Mouse (Mus musculus) heart, adult 9 months (tissue): ENCODE results near the gene Pycr2.
"Not testable (repeated sequence)": the region's sequence is repeated elsewhere in the genome, so short reads cannot be mapped to it uniquely, and the experiment has no call there.

Source experiments
- DNase-seq, 2 experiments: peaks; one replicate each; pipeline ENCODE4 v3.0.0; 2022; ENCODE audit warnings: low spot score in 2 of 2

The Pycr2 gene

DNA sequence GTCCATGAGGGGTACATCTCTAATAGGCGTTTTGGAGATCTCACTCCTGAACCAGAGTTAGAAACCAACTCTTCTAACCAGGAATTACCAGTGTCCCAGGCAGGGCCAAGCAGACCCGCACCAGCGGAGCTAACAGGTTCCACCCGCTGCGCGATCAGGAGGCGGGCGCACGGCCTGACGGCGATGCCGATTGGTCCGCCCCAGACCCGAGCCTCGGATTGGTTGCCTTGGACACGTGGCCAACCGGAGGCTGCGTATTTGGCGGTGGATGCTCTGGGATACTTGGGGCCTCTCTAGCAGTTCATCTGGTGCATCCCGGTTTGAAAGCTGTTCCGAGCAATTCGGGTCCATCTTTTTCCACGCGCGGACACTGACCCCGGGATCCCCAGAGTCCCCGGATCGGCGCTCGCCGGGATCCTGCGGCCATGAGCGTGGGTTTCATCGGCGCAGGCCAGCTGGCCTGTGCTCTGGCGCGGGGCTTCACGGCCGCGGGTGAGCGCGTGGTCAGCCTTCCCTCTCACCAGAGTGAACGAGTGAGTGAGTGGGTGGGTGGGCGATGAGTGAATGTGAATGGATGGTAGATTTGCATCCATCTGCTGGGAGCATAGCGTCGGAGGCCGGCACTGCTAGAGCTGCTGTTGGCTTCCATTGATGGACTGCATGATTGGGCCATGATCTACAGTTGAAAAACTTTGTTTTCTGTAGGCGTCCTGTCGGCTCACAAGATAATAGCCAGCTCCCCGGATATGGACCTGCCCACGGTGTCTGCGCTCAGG, at the start of gene Pycr2:
TSS of gene Pycr2 (plus strand) at position 255 of the 776 bp plus-strand sequence.
- peak; percentile 93 for DNase-seq

DNA sequence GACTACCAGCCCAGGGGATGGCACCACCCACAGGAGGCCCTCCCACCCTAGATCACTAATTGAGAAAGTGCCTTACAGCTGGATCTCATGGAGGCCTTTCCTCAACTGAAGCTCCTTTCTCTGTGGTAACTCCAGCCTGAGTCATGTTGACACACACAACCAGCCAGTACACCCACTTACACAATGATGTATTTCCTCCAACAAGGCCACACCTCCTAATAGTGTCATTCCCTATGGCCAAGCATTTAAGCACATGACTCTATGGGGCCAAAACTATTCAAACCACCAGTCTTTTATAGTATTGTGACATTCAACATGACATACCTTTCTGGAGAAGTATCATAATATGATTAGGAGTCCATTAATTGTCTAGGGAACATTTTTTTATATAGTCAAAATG, 45.3 kb upstream of the Pycr2 start:
- DNase-seq: no peak

DNA sequence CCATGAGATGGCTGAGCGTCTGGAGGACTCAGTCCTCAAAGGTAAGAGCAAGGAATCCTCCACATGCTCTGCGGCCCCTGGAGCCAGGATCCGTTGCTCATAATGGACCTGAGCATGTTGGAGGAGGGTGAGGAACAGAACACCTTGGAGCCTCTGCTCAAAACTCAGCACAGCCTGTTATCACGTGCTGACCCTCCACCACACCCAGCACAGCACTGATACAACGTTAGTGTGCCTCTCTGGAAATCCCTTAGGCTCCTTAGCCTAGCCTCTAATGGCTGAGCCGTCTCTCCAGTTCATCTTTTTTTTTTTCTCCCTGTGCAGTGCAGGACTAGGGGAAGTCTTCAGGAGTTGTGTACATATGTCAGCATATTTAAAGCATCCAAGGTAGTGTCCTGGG, 44.1 kb upstream of the Pycr2 start:
- DNase-seq: no peak

DNA sequence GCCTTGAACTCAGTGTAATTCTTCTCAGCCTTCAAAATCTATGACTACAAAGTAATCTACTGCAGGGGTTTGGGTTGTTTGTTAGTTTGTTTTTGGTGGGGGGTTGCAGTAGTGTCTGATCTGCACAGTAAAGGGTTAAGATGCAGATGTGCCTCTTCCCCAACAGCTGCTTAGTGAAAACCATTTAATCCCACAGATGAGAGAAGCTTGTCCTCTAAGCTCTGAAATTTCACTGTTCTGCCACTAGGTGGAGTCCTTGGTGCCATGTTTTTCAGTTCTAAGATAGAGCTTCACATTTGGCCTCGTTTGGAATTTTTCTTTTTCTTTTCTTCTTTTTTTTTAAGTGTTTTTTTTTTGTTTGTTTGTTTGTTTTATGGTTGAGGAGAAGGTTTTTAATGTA, 40.5 kb upstream of the Pycr2 start:
- peak in 1 of 2 experiments; percentile 11 for DNase-seq

DNA sequence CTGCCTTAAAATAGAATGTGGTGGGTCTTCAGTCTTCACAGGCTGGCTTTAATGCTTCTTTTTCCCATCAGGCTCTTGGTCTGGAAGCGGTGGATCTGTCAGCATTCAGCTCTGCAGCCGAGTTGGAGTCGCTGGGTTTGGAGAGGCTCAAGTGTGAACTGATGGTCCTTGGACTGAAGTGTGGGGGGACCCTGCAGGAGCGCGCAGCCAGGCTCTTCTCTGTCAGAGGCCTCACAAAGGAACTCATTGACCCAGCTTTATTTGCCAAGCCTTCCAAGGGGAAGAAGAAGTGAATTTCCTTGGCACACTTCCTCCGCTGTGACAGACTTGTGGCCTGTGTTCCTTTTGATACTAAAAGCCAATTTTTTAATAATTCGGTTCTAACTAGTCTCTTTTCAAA, 38.1 kb upstream of the Pycr2 start:
- DNase-seq: no peak

DNA sequence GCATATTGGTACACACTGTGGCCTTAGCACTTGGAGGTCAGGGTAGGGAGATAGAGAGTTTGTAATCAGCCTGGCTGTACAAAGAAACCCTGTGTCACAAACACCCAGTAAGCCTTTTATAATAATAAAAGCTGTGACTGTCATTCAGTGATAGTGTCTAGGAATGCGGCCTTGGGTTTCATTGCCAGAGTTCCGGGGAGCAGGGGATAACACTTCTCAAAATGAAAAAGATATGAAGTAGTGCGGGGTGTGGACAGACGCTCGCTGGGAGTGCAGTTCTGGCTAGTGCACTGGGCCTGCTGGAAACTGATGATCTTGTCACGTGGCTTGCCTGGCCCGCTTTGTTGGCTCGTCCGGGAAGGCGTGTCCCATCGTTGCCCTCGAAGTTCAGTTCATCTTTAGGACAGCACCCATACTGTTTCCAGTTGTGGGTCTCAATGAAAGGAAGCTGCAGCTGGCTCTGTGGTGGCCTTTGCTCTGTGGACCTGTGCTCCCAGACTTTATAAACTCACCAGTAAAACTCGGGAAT, 33.9 kb upstream of the Pycr2 start:
- peak in 1 of 2 experiments; percentile 42 for DNase-seq

DNA sequence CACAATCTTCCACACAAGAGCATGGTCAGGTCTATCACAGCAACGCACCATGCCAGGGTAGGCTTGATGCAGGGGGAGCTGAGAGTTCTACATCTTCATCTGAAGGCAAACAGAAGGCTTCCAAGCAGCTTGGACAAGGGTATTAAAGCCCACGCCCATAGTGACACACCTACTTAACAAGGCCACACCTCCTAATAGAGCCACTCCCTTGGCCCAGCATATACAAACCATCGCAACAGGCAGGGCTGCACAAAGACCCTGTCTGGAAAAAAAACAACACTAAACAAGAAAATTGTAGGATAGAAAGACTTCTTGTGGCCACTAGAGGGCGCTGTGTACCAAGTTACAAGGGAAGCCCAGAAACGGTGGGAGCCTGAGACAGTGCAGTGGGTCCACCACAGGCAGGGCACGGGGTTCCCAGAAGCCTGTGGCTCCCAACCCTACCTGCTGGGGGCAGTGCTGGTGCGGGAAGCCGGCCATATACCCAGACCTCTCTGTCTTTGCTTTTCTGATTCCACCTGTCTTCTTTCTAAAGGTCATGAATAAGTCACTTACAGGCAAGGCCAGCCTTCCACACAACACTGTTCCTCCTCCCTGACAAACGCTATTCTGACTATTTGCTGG, 30.1 kb upstream of the Pycr2 start:
- peak in 1 of 2 experiments; percentile 27 for DNase-seq

DNA sequence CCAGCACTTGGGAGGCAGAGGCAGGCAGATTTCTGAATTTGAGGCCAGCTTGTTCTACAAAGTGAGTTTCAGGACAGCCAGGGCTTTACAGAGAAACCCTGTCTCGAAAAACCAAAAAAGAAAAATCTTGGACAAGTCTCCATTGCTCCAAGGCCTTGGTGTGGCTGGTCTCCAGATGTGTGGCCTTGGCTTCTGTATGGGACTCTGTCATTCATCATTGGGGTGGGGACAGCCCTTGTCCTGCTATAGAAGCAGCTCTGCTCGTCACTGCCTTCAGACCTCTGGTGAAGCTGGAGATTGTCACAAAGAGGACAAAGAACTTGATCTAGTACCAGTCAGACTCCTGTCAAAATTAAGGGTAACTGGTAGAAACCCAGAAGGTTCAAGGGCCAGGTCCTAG, 29.5 kb upstream of the Pycr2 start:
- no peak for DNase-seq

DNA sequence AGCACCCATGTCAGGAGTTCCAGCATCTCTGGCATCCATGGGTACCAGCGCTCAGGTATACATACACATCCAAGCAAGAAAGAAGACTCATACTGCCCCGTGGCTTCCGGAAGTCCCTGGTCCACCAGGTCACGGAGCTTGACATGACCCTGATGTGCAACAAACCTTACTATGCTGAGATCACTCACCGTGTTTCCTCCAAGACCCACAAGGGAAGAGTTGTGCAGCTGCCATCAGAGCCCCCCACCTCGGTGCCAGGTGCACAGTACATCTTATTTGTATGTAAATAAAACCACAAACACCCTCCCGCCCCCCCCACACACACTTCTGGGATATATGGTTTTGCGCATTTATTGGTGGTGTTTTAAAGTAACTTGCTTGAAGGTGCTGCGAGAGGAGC, 29.0 kb upstream of the Pycr2 start:
- DNase-seq: no peak

DNA sequence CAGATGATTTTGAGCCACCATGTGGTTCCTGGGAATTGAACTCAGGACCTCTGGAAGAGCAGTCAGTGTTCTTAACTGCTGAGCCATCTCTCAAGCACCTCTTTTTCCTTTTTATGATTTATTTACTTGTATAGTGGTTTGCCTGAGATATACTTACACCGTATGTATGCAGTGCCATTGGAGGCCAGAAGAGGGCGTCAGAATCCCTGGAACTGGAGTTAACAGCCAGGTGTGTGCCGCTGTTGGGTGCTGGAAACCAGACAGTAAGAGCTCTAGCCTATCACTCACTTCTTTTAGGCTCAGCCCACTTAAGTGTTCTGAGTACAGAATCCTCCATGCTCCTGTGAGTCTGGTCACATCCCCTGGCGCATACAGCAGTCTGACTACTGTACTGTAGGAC, 26.6 kb upstream of the Pycr2 start:
- no peak for DNase-seq

DNA sequence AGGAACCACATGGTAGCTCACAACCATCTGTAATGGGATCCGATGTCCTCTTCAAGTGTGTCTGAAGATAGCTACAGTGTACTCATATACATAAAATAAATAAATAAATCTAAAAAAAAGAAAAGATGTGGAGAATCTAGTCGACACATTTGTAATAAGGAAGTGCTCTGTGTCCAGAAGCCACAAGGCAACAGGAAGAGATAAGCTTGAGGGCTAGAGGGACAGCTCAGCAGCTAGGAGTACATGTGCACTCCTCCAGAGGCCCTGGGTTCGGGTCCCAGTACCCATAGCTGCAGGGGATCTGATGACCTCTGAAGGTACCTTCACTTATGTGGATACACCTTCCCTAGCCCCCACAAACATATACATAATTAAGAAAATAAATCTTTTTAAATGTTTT, 22.3 kb upstream of the Pycr2 start:
- DNase-seq: no peak

DNA sequence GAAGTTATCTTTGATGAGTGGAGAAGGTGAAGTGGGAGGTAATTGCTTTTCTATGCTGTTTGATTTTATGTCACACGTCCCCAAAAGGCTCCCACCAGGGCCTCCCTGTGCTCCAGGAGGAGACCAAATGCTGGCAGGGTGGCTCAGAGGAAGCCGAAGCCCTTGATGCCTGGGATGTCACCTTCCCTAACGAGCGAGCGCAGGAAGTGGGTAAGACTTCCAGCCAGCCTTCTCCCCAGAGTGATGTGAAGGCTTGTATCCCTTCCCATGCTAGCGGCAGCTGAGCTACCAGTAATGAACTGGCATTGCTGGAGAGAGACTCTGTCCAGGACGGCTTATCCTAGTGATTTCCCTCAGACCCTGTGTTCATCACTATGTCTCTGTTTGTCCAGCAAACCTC, 20.4 kb upstream of the Pycr2 start:
- no peak for DNase-seq

DNA sequence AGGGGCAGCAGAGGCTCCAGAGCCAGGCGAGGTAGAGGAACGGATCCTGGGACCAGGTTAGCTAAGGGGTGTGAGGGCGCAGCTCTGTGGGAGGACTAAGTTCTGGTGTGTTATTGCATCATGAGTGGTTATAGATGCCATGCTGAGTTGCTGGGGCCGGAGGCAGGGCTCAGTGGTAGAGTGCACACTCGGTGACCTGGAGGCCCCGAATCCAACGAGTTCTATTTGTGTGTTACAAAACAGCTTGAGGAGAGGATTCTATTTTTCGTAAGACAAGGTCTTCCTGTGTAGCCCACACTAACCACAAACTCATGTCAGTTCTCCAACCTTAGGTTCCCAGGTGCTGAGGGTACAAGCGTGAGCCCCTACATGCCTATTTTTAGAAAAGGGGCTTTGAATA, 19.6 kb upstream of the Pycr2 start:
- DNase-seq: no peak

DNA sequence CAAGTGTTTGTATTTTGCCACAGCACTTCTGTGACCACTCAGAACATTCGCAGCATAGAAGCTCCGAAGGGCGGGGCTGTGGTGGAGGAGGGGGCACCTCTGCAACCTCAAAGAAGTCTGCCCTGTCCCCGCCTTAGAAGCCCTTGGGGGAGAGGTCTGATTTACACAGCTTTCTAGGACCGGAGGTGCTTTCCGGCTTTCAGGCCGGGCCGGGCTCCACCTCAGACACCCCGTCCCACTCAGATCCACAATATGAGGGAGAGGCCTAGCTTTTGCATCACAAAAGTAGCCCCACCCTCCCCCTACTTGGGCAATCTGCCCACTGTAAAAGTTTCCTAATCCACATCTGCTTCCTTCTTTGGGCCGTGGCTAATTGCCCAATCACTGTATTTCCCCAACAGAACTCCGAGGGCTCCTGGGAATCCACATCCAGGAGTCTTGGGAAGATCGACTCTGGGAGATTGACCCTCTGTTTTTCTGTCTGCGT, 15.5 kb upstream of the Pycr2 start:
- DNase-seq: peak; percentile 91 to 94

DNA sequence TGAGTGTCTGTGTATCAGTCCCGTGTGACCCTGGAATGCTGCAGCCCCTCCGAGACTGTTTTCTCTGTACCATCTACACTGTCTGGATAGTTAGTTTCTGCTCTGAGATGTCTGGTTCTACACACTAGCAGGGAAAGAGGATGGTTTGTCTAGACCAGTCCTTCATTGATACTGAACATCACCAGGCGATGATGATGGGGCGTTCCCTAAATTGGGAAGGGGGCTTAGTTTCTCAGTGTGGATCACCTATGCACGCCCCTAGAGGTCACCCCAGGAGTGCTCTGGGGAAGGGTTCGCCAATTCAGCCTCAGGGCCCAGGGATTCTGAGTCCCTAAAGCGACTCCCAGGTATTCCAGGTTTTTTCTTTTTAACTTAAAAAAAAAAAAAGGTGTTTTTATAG, 14.9 kb upstream of the Pycr2 start:
- DNase-seq: no peak

DNA sequence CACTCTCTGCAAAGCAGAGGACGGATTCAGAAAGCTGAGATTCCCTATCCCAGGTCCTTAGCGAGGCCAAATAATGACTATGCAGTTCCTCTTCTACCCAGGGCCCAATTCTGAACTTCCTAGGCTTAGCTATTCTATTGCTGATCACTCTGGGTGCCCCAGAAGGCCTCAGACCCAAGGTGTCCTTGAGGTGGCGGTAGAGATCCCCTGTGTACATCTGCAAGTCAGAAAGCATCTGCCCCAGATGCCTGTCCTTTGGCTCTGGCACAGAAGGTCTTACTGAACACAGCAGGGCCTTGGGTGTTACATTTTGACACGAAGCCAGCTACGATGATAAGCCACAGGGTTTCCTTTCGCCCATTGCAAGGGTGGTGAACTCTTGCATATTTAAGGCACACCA, 14.3 kb upstream of the Pycr2 start:
- no peak for DNase-seq

DNA sequence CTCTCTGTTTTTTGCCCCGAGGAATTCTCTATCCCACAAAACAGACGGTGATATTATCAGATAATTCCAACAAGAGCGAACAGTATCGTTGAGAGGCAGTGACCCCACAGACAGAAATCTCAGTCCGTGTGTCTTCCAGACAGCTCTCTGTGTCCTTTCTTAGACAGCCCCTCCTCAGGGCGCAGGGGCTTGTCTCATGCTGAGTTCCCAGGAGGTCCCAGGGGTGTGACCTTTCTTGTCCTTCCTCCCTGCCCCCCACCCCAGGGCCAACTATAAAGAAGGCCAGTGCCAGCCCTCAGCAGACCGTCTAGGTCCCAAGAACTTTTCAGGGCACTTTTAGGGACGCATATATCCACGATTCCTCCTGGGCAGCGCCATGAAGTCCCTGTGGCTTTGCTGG, 11.3 kb upstream of the Pycr2 start, which contains the start of gene Lefty2:
TSS of gene Lefty2 (plus strand) at position 301 of the 400 bp plus-strand sequence.
- no peak for DNase-seq

DNA sequence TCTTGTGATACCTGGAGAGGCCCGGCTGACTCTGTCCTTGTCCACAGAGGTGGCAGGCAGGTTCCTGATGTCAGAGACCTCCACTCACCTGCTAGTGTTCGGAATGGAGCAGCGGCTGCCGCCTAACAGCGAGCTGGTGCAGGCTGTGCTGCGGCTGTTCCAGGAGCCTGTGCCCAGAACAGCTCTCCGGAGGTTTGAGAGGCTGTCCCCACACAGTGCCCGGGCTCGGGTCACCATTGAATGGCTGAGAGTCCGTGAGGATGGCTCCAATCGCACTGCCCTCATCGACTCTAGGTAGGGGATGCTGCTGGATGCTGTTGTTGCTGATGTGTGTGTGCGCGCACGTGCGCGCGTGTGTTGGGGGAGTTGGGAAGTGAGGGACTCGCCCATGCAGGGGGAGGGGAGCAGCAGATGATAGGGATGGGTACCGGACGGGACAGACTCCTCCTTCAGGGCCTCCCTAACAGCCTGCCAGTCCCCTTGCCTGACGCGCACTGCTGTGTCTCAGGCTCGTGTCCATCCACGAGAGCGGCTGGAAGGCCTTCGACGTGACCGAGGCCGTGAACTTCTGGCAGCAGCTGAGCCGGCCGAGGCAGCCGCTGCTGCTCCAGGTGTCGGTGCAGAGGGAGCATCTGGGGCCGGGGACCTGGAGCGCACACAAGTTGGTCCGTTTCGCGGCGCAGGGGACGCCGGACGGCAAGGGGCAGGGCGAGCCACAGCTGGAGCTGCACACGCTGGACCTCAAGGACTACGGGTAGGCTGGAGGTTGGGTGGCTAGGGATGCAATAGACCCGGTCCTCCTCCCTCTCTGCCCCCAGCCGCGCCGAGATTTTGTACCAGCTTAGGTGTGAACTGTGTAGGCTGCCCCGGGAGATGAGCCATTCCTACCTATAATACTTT, 9.8 kb upstream of the Pycr2 start:
- not testable (repeated sequence) for DNase-seq

DNA sequence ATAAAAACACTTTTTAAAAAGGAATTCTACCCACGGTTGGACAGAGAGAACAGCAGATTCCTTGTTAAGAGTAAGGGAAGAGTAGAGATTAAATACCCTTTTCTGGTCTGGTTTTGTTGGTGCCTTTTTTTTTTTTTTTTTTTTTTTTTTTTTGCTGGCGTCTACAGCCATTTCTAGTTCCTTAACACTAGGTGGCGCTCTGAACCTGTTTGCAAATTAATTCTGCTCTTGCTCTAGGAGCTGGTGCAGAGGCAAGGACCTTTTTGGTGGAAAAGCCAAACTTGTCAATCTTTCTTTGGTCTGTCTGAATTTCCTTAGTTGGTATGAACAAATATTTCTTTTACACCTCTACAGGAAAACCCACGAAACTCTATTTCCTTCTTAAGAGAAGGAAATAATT, 3.0 kb upstream of the Pycr2 start:
- DNase-seq: peak in 1 of 2 experiments; percentile 27

DNA sequence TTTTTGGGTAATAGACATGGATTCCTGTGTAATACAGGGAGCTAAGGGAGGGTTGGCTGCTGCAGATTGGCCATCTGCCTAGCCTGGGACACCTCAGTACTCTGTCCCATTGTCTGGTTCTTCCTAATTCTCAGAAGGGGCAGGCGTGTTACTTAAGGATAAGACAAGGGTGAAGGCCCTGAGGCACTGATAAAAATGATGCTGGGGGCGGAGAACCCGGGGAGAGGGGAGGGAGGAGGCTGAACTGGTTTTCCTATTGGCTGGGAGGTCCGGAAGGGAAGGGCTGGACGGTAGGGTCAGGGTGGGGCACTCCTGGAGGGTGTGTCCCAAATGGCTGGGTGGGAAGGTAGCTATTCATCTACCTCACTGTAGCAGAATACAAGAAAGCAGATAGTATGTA, 1.2 kb upstream of the Pycr2 start:
- no peak for DNase-seq

DNA sequence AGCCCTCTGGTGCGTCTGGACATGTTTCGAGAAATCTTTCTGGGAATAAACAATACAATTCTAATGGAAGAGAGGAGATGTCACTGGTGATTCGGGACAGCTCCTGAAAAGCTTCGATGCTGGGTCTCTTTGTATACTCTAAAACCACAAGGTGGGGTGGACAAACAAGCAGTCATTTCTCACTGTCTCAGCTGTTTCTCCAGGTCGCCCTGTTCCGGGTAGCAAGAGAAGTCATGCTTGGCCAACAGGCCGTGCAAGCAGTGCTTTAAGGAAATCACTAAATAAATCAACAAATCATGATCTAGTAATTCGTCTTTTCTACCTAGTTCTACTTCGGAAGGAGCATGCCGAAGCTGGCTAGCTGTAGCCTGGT, 441 bp upstream of the Pycr2 start:
- DNase-seq: no peak

DNA sequence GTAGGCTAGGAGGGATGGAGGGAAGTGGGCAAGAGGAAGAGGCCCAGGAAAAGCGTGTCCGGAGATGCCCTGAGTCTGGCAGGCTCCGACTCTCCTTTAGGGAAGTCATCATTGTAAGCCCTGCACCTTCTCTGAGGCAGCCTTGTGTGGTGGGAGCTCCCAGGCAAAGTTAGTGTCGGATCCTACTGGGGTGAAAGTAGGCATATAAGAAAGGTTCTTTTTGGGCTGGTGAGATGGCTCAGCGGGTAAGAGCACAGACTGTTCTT, 655 bp downstream of the Pycr2 start:
- no peak for DNase-seq
